Mouse (Mus musculus): ENCODE measurements around the gene Clec1b.

DNA sequence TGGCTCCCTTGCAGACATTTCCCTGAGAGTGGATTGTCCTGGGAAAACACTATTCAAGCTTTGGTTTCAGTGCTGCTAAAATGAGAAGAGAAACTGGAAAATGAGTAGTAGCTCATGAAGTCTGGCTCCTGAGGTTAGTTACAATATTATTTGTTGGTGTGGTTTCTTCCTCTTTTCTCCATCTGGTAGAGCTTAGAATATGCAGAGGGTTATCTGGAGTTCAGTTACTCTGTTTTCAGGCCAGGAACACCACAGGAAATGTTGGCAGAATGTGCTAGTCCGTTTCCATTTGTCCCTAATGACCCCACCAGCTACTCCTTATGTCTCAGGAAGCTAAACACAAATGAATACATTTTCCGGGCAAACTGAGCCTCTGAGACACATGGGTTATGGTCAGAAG is 10.2 kb downstream of the Clec1b start:
- TF ChIP-seq CTCF (conservative IDR thresholded peaks at IDR 0.05; ENCODE audit: low read length): no peak
- no peak for TF ChIP-seq NANOG (IDR thresholded peaks at IDR 0.05; ENCODE audit: borderline replicate concordance, low read length)
- no peak for TF ChIP-seq POU5F1 (IDR thresholded peaks at IDR 0.05; ENCODE audit: borderline replicate concordance, low read length)

All from E14TG2a.4 (cell line).